Mouse (Mus musculus) gonadal fat pad, adult 2 months (tissue): ENCODE results near the gene Sh2b3. TPM values are rescaled to one million over a fixed set of nuclear protein-coding genes. Genes with fewer than 3 reads are reported as not detected.

ENCODE experiments used
- DNase-seq: peaks from one replicate; pipeline ENCODE4 v3.0.0-alpha.2; 2012; ENCODE audit warnings: low read depth
- polyA plus RNA-seq: library from polyadenylated mRNA; depleted of rRNA; stranded (reverse); fragments of >200 nt; gene quantifications from 2 replicates; pipeline ENCODE4 v1.2.3, GENCODE M21; 2012

The Sh2b3 gene
- polyA plus RNA-seq, 1 experiment = 19.0 TPM

GRCm38 (mm10) chr5:121824121-121824520, 13.3 kb downstream of the Sh2b3 start:
- DNase-seq = no peak

GRCm38 (mm10) chr5:121823668-121824067, 13.8 kb downstream of the Sh2b3 start:
- DNase-seq = no peak

GRCm38 (mm10) chr5:121822786-121823505, 14.5 kb downstream of the Sh2b3 start:
- no peak for DNase-seq

GRCm38 (mm10) chr5:121821552-121821951, 15.9 kb downstream of the Sh2b3 start:
- no peak for DNase-seq

GRCm38 (mm10) chr5:121821116-121821515, 16.3 kb downstream of the Sh2b3 start:
- DNase-seq = no peak

- DNase-seq = no peak
Measured at GRCm38 (mm10) chr5:121820657-121821056, 16.8 kb downstream of the Sh2b3 start.

- no peak for DNase-seq
Measured at GRCm38 (mm10) chr5:121820161-121820560, 17.3 kb downstream of the Sh2b3 start.

- DNase-seq = no peak
Measured at GRCm38 (mm10) chr5:121819559-121819958, 17.9 kb downstream of the Sh2b3 start.

- DNase-seq = no peak
Measured at GRCm38 (mm10) chr5:121818862-121819261, 18.6 kb downstream of the Sh2b3 start.

GRCm38 (mm10) chr5:121818401-121818800, 19.0 kb downstream of the Sh2b3 start:
- DNase-seq = no peak

GRCm38 (mm10) chr5:121817551-121817950, 19.9 kb downstream of the Sh2b3 start:
- DNase-seq = no peak

GRCm38 (mm10) chr5:121816611-121817010, 20.8 kb downstream of the Sh2b3 start:
- no peak for DNase-seq

GRCm38 (mm10) chr5:121815867-121816380, 21.5 kb downstream of the Sh2b3 start:
- no peak for DNase-seq

- no peak for DNase-seq
Measured at GRCm38 (mm10) chr5:121815067-121815466, 22.4 kb downstream of the Sh2b3 start.

GRCm38 (mm10) chr5:121813744-121814143, 23.7 kb downstream of the Sh2b3 start:
- no peak for DNase-seq

- DNase-seq = no peak
Measured at GRCm38 (mm10) chr5:121812526-121813243, 24.8 kb downstream of the Sh2b3 start.

- no peak for DNase-seq
Measured at GRCm38 (mm10) chr5:121811485-121811931, 25.9 kb downstream of the Sh2b3 start.

GRCm38 (mm10) chr5:121810331-121811151, 26.9 kb downstream of the Sh2b3 start:
- DNase-seq = no peak

GRCm38 (mm10) chr5:121809667-121810224, 27.7 kb downstream of the Sh2b3 start:
- DNase-seq = no peak

GRCm38 (mm10) chr5:121808202-121808601, 29.2 kb downstream of the Sh2b3 start:
- no peak for DNase-seq

GRCm38 (mm10) chr5:121807186-121807585, 30.3 kb downstream of the Sh2b3 start:
- no peak for DNase-seq

- no peak for DNase-seq
Measured at GRCm38 (mm10) chr5:121798447-121798846, 39.0 kb downstream of the Sh2b3 start.
